Mouse (Mus musculus) forebrain, embryonic 12.5 days (tissue): Measurements from ENCODE around the gene Gpr62. TPM values are rescaled to one million over a fixed set of nuclear protein-coding genes. Genes with fewer than 3 reads are reported as not detected.
A peak's percentile ranks its signal among the peaks of the same experiment; 100 is the strongest.

Source experiments
- ATAC-seq: fragments of 200-750 bp; cut with Nextera tagmentation; 2 replicates; pipeline ENCODE4 v1.8.0; 2017; ENCODE audit warnings: moderate TSS enrichment; ENCODE audit not compliant: low FRiP score
- H3K27ac ChIP-seq: fragments of 300-500 bp; sonication (generic); 2 replicates; pipeline ENCODE4 v1.5.1; 2016; ENCODE audit warnings: mild to moderate bottlenecking
- H3K27me3 ChIP-seq: fragments of 300-500 bp; sonication (generic); 2 replicates; pipeline ENCODE4 v1.6.1; 2016; ENCODE audit warnings: mild to moderate bottlenecking
- H3K36me3 ChIP-seq: fragments of 300-500 bp; sonication (generic); replicated peaks from 2 replicates; pipeline ENCODE4 v1.6.1; 2016; ENCODE audit warnings: mild to moderate bottlenecking
- H3K4me1 ChIP-seq: fragments of 300-500 bp; sonication (generic); 2 replicates; pipeline ENCODE4 v1.6.1; 2016
- H3K4me2 ChIP-seq: fragments of 300-500 bp; sonication (generic); 2 replicates; pipeline ENCODE4 v1.6.1; 2016; ENCODE audit warnings: mild to moderate bottlenecking, moderate library complexity
- H3K4me3 ChIP-seq: fragments of 300-500 bp; sonication (generic); replicated peaks from 2 replicates; pipeline ENCODE4 v1.5.1; 2016; ENCODE audit warnings: mild to moderate bottlenecking
- H3K9ac ChIP-seq: fragments of 300-500 bp; sonication (generic); 2 replicates; pipeline ENCODE4 v1.6.1; 2016; ENCODE audit warnings: mild to moderate bottlenecking
- H3K9me3 ChIP-seq: fragments of 300-500 bp; sonication (generic); 2 replicates; pipeline ENCODE4 v1.6.1; 2016
- WGBS: fragments of 180-500 bp; shearing (Covaris S2); methylation state at CpG from one replicate; pipeline ENCODE4 v1.1.7; 2016; 5-methylcytosine and 5-hydroxymethylcytosine counted together
- polyA plus RNA-seq: library from polyadenylated mRNA; unstranded; fragments of >200 nt; fragmentation: Nextera tagmentation; extraction: Ambion mirVana; gene quantifications from 2 replicates; pipeline ENCODE4 v1.2.1, GENCODE M21; 2016

Gene Gpr62
- polyA plus RNA-seq, 1 experiment from 2014 or later, result 0.55 TPM

- Histone ChIP-seq H3K36me3 (peaks cover 10% of the 10 kb centered on the region), H3K9me3 (no peaks in the 10 kb centered on the region), H3K4me3 (peak overlapping the region; percentile 78), H3K27ac (peak overlapping the region; percentile 97), H3K4me1 (peaks cover 77% of the 10 kb centered on the region), H3K27me3 (no peaks in the 10 kb centered on the region), H3K4me2 (peak overlapping the region; percentile 96), H3K9ac (peak overlapping the region; percentile 92)
- ATAC-seq, result peak; percentile 5; the same call in 1 of the 2 replicates
- 0% methylated on average over 7 of the region's 7 CpGs for WGBS
These were observed 12.9 kb downstream of the Gpr62 start for GRCm38 (mm10) chr9:106452821-106453220.

- peaks cover 5% of the 10 kb centered on the region; the same call in 1 of the 2 replicates for H3K36me3 ChIP-seq
- peak overlapping the region; percentile 92; the same call in 1 of the 2 replicates for H3K9ac ChIP-seq
- peak overlapping the region; percentile 97 for H3K27ac ChIP-seq
- peak overlapping the region; percentile 96 for H3K4me2 ChIP-seq
- peaks cover 76% of the 10 kb centered on the region for H3K4me1 ChIP-seq
- H3K4me3 ChIP-seq, result peak overlapping the region; percentile 78
- ATAC-seq, result no peak
- WGBS, result 15% methylated on average over 6 of the region's 6 CpGs
- no peaks in the 10 kb centered on the region for H3K27me3 ChIP-seq
- H3K9me3 ChIP-seq, result no peaks in the 10 kb centered on the region
These were observed 13.4 kb downstream of the Gpr62 start for GRCm38 (mm10) chr9:106452351-106452750.

GRCm38 (mm10) chr9:106451899-106452298 lies 13.8 kb downstream of the Gpr62 start:
- Histone ChIP-seq H3K4me2 (peak overlapping the region; percentile 96; the same call in 1 of the 2 replicates), H3K27ac (no peak overlapping the region), H3K4me3 (no peak overlapping the region), H3K4me1 (peaks cover 76% of the 10 kb centered on the region), H3K36me3 (peaks cover under 1% of the 10 kb centered on the region; the same call in 1 of the 2 replicates), H3K9ac (no peak overlapping the region), H3K9me3 (no peaks in the 10 kb centered on the region), H3K27me3 (no peaks in the 10 kb centered on the region)
- no peak for ATAC-seq
- 61% methylated on average over 2 of the region's 2 CpGs for WGBS

GRCm38 (mm10) chr9:106451298-106451697 lies 14.4 kb downstream of the Gpr62 start:
- Histone ChIP-seq H3K36me3 (no peaks in the 10 kb centered on the region), H3K27me3 (no peaks in the 10 kb centered on the region), H3K9ac (no peak overlapping the region), H3K27ac (no peak overlapping the region), H3K9me3 (no peaks in the 10 kb centered on the region), H3K4me3 (no peak overlapping the region), H3K4me1 (peaks cover 72% of the 10 kb centered on the region), H3K4me2 (no peak overlapping the region)
- ATAC-seq, result no peak
- 78% methylated on average over 11 of the region's 11 CpGs for WGBS

- no peak for ATAC-seq
- H3K9ac ChIP-seq, result no peak overlapping the region
- H3K36me3 ChIP-seq, result no peaks in the 10 kb centered on the region
- no peaks in the 10 kb centered on the region for H3K27me3 ChIP-seq
- WGBS, result 28% methylated on average over 9 of the region's 9 CpGs
- no peaks in the 10 kb centered on the region for H3K9me3 ChIP-seq
- no peak overlapping the region for H3K27ac ChIP-seq
- H3K4me3 ChIP-seq, result no peak overlapping the region
- H3K4me2 ChIP-seq, result no peak overlapping the region
- H3K4me1 ChIP-seq, result peaks cover 71% of the 10 kb centered on the region
These were observed 15.1 kb downstream of the Gpr62 start for GRCm38 (mm10) chr9:106450661-106451060.

GRCm38 (mm10) chr9:106449947-106450346 lies 15.8 kb downstream of the Gpr62 start:
- no peak overlapping the region for H3K27ac ChIP-seq
- no peaks in the 10 kb centered on the region for H3K27me3 ChIP-seq
- no peak overlapping the region for H3K4me2 ChIP-seq
- H3K9ac ChIP-seq, result no peak overlapping the region
- WGBS, result 88% methylated on average over 8 of the region's 8 CpGs
- peaks cover 68% of the 10 kb centered on the region for H3K4me1 ChIP-seq
- H3K4me3 ChIP-seq, result no peak overlapping the region
- no peaks in the 10 kb centered on the region for H3K9me3 ChIP-seq
- no peak for ATAC-seq
- H3K36me3 ChIP-seq, result no peaks in the 10 kb centered on the region

GRCm38 (mm10) chr9:106448498-106449031 lies 17.2 kb downstream of the Gpr62 start:
- peak overlapping the region; percentile 65; the same call in 1 of the 2 replicates for H3K27ac ChIP-seq
- peak overlapping the region; percentile 38 for H3K4me3 ChIP-seq
- H3K36me3 ChIP-seq, result no peaks in the 10 kb centered on the region
- H3K9ac ChIP-seq, result peak overlapping the region; percentile 56; the same call in 1 of the 2 replicates
- WGBS, result under 1% methylated on average over 23 of the region's 23 CpGs
- no peaks in the 10 kb centered on the region for H3K9me3 ChIP-seq
- peak overlapping the region; percentile 68 for H3K4me2 ChIP-seq
- peak; percentile 39 for ATAC-seq
- H3K27me3 ChIP-seq, result no peaks in the 10 kb centered on the region
- H3K4me1 ChIP-seq, result peaks cover 66% of the 10 kb centered on the region

GRCm38 (mm10) chr9:106447951-106448350 lies 17.8 kb downstream of the Gpr62 start:
- Histone ChIP-seq H3K27me3 (no peaks in the 10 kb centered on the region), H3K4me3 (peak overlapping the region; percentile 49), H3K9ac (peak overlapping the region; percentile 64; the same call in 1 of the 2 replicates), H3K9me3 (no peaks in the 10 kb centered on the region), H3K27ac (peak overlapping the region; percentile 63), H3K4me2 (peak overlapping the region; percentile 74), H3K4me1 (peaks cover 62% of the 10 kb centered on the region), H3K36me3 (no peaks in the 10 kb centered on the region)
- 0 out of 2 replicates have a peak, but pooled peaks have one; percentile 0 for ATAC-seq
- WGBS, result 42% methylated on average over 9 of the region's 9 CpGs

- no peaks in the 10 kb centered on the region for H3K9me3 ChIP-seq
- H3K4me3 ChIP-seq, result peak within 1 kb of the TSS; percentile 49
- H3K9ac ChIP-seq, result peak within 1 kb of the TSS; percentile 64
- H3K27me3 ChIP-seq, result no peaks in the 10 kb centered on the region
- no peaks in the 10 kb centered on the region for H3K36me3 ChIP-seq
- under 1% methylated on average over 24 of the region's 24 CpGs for whole genome bisulfite sequencing
- peak; percentile 85 for ATAC-seq
- peak within 1 kb of the TSS; percentile 65 for H3K27ac ChIP-seq
- peaks cover 56% of the 10 kb centered on the region for H3K4me1 ChIP-seq
- H3K4me2 ChIP-seq, result peak within 1 kb of the TSS; percentile 74
These were observed 18.4 kb downstream of the Gpr62 start, which contains the start of the genes Abhd14b and Abhd14a for GRCm38 (mm10) chr9:106447348-106447747. TSS of gene Abhd14b (plus strand) at chr9:106447459. TSS of gene Abhd14a (minus strand) at chr9:106447678.

GRCm38 (mm10) chr9:106444836-106445235 lies 20.9 kb downstream of the Gpr62 start:
- WGBS, result 80% methylated on average over 4 of the region's 4 CpGs
- Histone ChIP-seq H3K27me3 (no peaks in the 10 kb centered on the region), H3K4me2 (no peak overlapping the region), H3K9me3 (no peaks in the 10 kb centered on the region), H3K4me1 (peaks cover 34% of the 10 kb centered on the region), H3K4me3 (no peak overlapping the region), H3K36me3 (no peaks in the 10 kb centered on the region), H3K27ac (no peak overlapping the region), H3K9ac (no peak overlapping the region)
- ATAC-seq, result no peak

GRCm38 (mm10) chr9:106442680-106443079 lies 23.1 kb downstream of the Gpr62 start:
- Histone ChIP-seq H3K27ac (no peak overlapping the region), H3K4me2 (no peak overlapping the region), H3K36me3 (no peaks in the 10 kb centered on the region), H3K4me3 (no peak overlapping the region), H3K9ac (no peak overlapping the region), H3K9me3 (no peaks in the 10 kb centered on the region), H3K4me1 (peaks cover 30% of the 10 kb centered on the region), H3K27me3 (no peaks in the 10 kb centered on the region)
- no peak for ATAC-seq
- 76% methylated on average over 5 of the region's 5 CpGs for WGBS

GRCm38 (mm10) chr9:106436566-106436965 lies 29.2 kb downstream of the Gpr62 start:
- Histone ChIP-seq H3K27ac (no peak overlapping the region), H3K4me2 (no peak overlapping the region), H3K4me3 (no peak overlapping the region), H3K9ac (no peak overlapping the region), H3K27me3 (no peaks in the 10 kb centered on the region), H3K4me1 (peaks cover 26% of the 10 kb centered on the region), H3K36me3 (peaks cover 36% of the 10 kb centered on the region), H3K9me3 (no peaks in the 10 kb centered on the region)
- WGBS, result 86% methylated on average over 9 of the region's 9 CpGs
- no peak for ATAC-seq

- H3K27ac ChIP-seq, result no peak overlapping the region
- H3K4me2 ChIP-seq, result no peak overlapping the region
- peaks cover 47% of the 10 kb centered on the region for H3K36me3 ChIP-seq
- peaks cover 30% of the 10 kb centered on the region for H3K4me1 ChIP-seq
- H3K9me3 ChIP-seq, result no peaks in the 10 kb centered on the region
- H3K27me3 ChIP-seq, result no peaks in the 10 kb centered on the region
- no peak for ATAC-seq
- H3K9ac ChIP-seq, result 0 out of 2 replicates have a peak overlapping the region, but pooled peaks have one; percentile 12
- H3K4me3 ChIP-seq, result no peak overlapping the region
- 78% methylated on average over 7 of the region's 7 CpGs for WGBS
These were observed 32.3 kb downstream of the Gpr62 start for GRCm38 (mm10) chr9:106433389-106433788.
